In genomic region chr4:137707216-137707990, GRCm38 (mm10) we compare ENCODE assay signal across 8 mouse cellular contexts. TPM values are rescaled to one million over a fixed set of nuclear protein-coding genes. Genes with fewer than 3 reads are reported as not detected.
DNase-seq lines count a peak whose midpoint lies in the region; ATAC-seq and TF ChIP-seq lines count a peak whose summit lies in the region.

No protein-coding gene starts in this region.

- WGBS in forebrain, embryonic 14.5 days: 8% methylated on average over 46 of the region's 52 CpGs

- no peaks in the 10 kb centered on the region for H3K9me3 ChIP-seq in ES-Bruce4 (replicated peaks; ENCODE audit: control insufficient read depth, insufficient read depth, low read length, poor library complexity, severe bottlenecking)
- no peaks in the 10 kb centered on the region for H3K9me3 ChIP-seq in forebrain, embryonic 14.5 days (replicated peaks; ENCODE audit: control insufficient read depth, low read length)

- no peaks in the 10 kb centered on the region for H3K27me3 ChIP-seq in ES-Bruce4 (ENCODE audit: control insufficient read depth, insufficient read depth, low read length, poor library complexity, severe bottlenecking)
- 0 out of 2 replicates have a peak, but pooled peaks cover 2% of the 10 kb centered on the region for H3K27me3 ChIP-seq in forebrain, embryonic 14.5 days (replicated peaks; ENCODE audit: control insufficient read depth, insufficient read depth, low read length)

- ATAC-seq in forebrain, embryonic 14.5 days: peak; percentile 91

- TF ChIP-seq EP300 in ES-Bruce4 (IDR thresholded peaks at IDR 0.05; ENCODE audit: insufficient read depth, low read depth, low read length): no peak

- intact Hi-C loops in heart, postnatal 36 days (cut with DNase I): no loop called here

- peak overlapping the region; percentile 81 for H3K4me2 ChIP-seq in forebrain, embryonic 14.5 days (ENCODE audit: low read length)

- DNase-seq in adrenal gland, postnatal 4 days (ENCODE audit: low spot score in 2 of 2): peak; percentile 86 to 89
- peak; percentile 91 for DNase-seq in forebrain, embryonic 14.5 days (ENCODE audit: low spot score)
- peak; percentile 83 for DNase-seq in heart, postnatal 36 days
- DNase-seq in kidney, postnatal 4 days: peak; percentile 96 to 97
- DNase-seq in lung, postnatal 36 days: peak; percentile 89
- peak; percentile 63 for DNase-seq in right cerebral cortex, postnatal 14 days
- DNase-seq in urinary bladder, postnatal 25 days (ENCODE audit: low spot score): peak; percentile 89

- TF ChIP-seq POLR2A in ES-Bruce4 (IDR thresholded peaks at IDR 0.05; ENCODE audit: insufficient read depth, low read length): no peak

- peak overlapping the region; percentile 56 for H3K4me3 ChIP-seq in ES-Bruce4 (ENCODE audit: low read depth, low read length)
- H3K4me3 ChIP-seq in forebrain, embryonic 14.5 days (ENCODE audit: low read depth, low read length): peak overlapping the region; percentile 49

- H3K36me3 ChIP-seq in ES-Bruce4 (ENCODE audit: control insufficient read depth, insufficient read depth, low read length, poor library complexity, severe bottlenecking): no peaks in the 10 kb centered on the region
- H3K36me3 ChIP-seq in forebrain, embryonic 14.5 days (ENCODE audit: control insufficient read depth, insufficient read depth, low read length): no peaks in the 10 kb centered on the region

- no peak for TF ChIP-seq CTCF in ES-Bruce4 (IDR thresholded peaks at IDR 0.05; ENCODE audit: low read depth, low read length)

- H3K27ac ChIP-seq in ES-Bruce4 (ENCODE audit: insufficient read depth, low read length): no peak overlapping the region
- 0 out of 2 replicates have a peak overlapping the region, but pooled peaks have one; percentile 1 for H3K27ac ChIP-seq in forebrain, embryonic 14.5 days (ENCODE audit: low read depth, low read length)

- peaks cover 7% of the 10 kb centered on the region for H3K4me1 ChIP-seq in ES-Bruce4 (ENCODE audit: control insufficient read depth, insufficient read depth, low read length)
- H3K4me1 ChIP-seq in forebrain, embryonic 14.5 days (ENCODE audit: control insufficient read depth, insufficient read depth, low read length): peaks cover 15% of the 10 kb centered on the region

- H3K9ac ChIP-seq in ES-Bruce4 (ENCODE audit: low read depth, poor library complexity, severe bottlenecking): peak overlapping the region; percentile 54
- peak overlapping the region; percentile 76 for H3K9ac ChIP-seq in forebrain, embryonic 14.5 days (ENCODE audit: low read length)

RNA-seq across cellular contexts. Expression of gene Rap1gap, which starts 42.9 kb away (rescaled TPM):
- polyA plus RNA-seq in ES-Bruce4 (2011; ENCODE audit: insufficient read depth, insufficient read length, low read depth, missing spikeins): 8.9 and 9.5 TPM in 2 replicates
- 10 to 100 TPM; 83.5 to 96.1 TPM for total RNA-seq in adrenal gland, postnatal 4 days (2021)
- 25.5 and 32.7 TPM in 2 replicates for polyA plus RNA-seq in forebrain, embryonic 14.5 days (2014; fragmentation: Nextera tagmentation; extraction: Ambion mirVana)
- total RNA-seq in heart, postnatal 36 days (2021): 10 to 100 TPM; 11.4 to 17.6 TPM

Comparison
In these comparisons a context has a peak if more than half of its experiments do, and no peak if none do; other contexts are left out.
1. RNA of gene Rap1gap, which starts 42.9 kb away (total RNA-seq): 83.5 to 96.1 TPM in adrenal gland, postnatal 4 days; 11.4 to 17.6 TPM in heart, postnatal 36 days; every median in the first group is over 4 times any median in the second.
2. Peak in every context shown above with its lines, with median percentiles within 50 percentile points of each other: DNase-seq.